Mouse (Mus musculus) frontal cortex, postnatal 36 days (tissue): ENCODE results near the gene Mier2.

Experiments
- DNase-seq, 2 experiments: peaks; one replicate each; pipeline ENCODE4 v3.0.0; 2022; ENCODE audit warnings: low spot score in 2 of 2

Gene Mier2

DNA sequence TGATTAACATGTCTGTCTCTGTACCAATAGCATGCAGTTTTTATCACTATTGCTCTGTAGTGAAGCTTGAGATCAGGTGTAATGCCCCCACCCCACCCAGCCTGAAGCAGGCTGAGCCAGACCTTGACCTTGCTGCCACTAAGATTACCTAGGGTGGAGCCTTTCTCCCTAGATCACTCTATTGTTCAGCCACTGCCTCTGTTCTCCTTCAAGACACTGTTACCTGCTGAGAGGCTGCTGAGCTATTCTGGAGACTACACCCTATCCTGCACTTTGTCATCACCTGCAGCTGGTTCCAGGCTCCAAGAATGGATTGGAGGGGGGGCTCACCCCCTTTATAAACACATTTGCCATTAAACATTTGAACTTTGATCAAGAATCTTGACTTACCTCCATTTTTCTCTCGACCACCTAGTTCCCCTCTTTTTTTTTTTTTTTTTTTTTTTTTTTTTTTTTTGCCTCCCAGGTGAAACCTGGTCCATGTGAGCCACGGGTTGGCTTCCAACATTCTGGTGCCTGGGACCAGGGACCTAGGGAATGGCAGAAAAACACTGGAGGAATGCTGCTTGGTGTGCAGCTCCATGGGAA, 58.2 kb downstream of the Mier2 start:
- DNase-seq = no peak

DNA sequence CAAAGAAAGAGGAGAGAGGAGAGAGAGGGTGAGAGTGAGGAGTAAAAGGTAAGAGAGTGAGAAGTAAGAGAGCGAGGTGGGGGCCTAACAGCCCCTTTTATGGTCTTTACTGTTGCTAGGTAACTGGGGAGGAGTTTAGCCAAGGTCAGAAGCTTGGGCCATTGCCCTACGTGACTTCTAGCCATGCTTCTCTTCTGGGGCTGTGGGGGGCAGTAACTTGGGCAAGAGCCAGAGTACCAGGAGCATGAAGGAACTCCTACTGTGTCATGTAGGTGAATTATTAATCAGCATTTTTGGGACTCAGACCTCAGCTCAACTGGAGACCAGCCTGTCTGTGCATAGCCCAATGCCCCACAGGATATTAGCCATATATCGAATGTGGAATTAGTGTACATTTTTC, 59.1 kb downstream of the Mier2 start:
- no peak for DNase-seq
